Mouse (Mus musculus): ENCODE data around the gene Zc3h6. TPM values are rescaled to one million over a fixed set of nuclear protein-coding genes. Genes with fewer than 3 reads are reported as not detected.

Zc3h6 gene
- total RNA-seq (2023): 1 to 10 TPM; 2.8 to 3.3 TPM

GRCm38 (mm10) chr2:128966641-128967580, at the start of gene Zc3h6:
Gene Zc3h6 (plus strand): TSS chr2:128967402.

GRCm38 (mm10) chr2:128943538-128944528, 23.4 kb upstream of the Zc3h6 start, which contains the start of gene Zc3h8:
Gene Zc3h8 (minus strand): TSS chr2:128944077.

GRCm38 (mm10) chr2:128967661-128968441, 649 bp downstream of the Zc3h6 start, which contains the start of gene Gm10762:
Gene Gm10762 (minus strand): TSS chr2:128967725.

GRCm38 (mm10) chr2:129047811-129048210, 80.6 kb downstream of the Zc3h6 start, which contains the start of gene Vinac1:
Gene Vinac1 (minus strand): TSS chr2:129048172.

GRCm38 (mm10) chr2:129065437-129066282, 98.5 kb downstream of the Zc3h6 start, which contains the start of gene Ttl:
Gene Ttl (plus strand): TSS chr2:129065942.

Other genes with a start within 250 kb of the Zc3h6 start
- 10 to 100 TPM; 11.0 to 12.2 TPM for gene Tmem87b, start 149.3 kb upstream of the Zc3h6 start, total RNA-seq (2023)
- gene Fbln7, start 104.4 kb upstream of the Zc3h6 start, total RNA-seq (2023): not detected
- 1 to 10 TPM; 1.7 TPM for gene Zc3h8, start 23.3 kb upstream of the Zc3h6 start, total RNA-seq (2023)
- 1 to 10 TPM; 1.9 to 4.0 TPM for gene Gm10762, start 323 bp downstream of the Zc3h6 start, total RNA-seq (2023)
- gene Vinac1, start 80.8 kb downstream of the Zc3h6 start, total RNA-seq (2023): not detected
- gene Ttl, start 98.5 kb downstream of the Zc3h6 start, total RNA-seq (2023): 1 to 10 TPM; 2.3 to 2.5 TPM
- gene Polr1b, start 133.6 kb downstream of the Zc3h6 start, total RNA-seq (2023): 10 to 100 TPM in 1 of 2 experiments, 1 to 10 TPM in 1; 10.0 to 12.0 TPM
- 1 to 10 TPM; 6.3 to 9.1 TPM for gene Chchd5, start 162.3 kb downstream of the Zc3h6 start, total RNA-seq (2023)
- gene Slc20a1, start 231.4 kb downstream of the Zc3h6 start, total RNA-seq (2023): 100 to 1,000 TPM; 148 to 216 TPM

Measured in neutrophil, adult 83 days (primary cell).